Mouse (Mus musculus) B cell, adult 2 months (primary cell): Measurements from ENCODE around the gene Olfr1298.

Experiments
- DNase-seq, 2 experiments: peaks; one replicate each; pipeline ENCODE4 v3.0.0; 2022

Olfr1298 gene

GRCm38 (mm10) chr2:111649101-111649500, at the start of gene Olfr1298:
TSS of gene Olfr1298 (minus strand) at chr2:111649201.
- no peak for DNase-seq

- DNase-seq = no peak
These were observed 12.1 kb upstream of the Olfr1298 start, which contains the start of gene Olfr1299 for GRCm38 (mm10) chr2:111661119-111661518. TSS of gene Olfr1299 (plus strand) at chr2:111661419.

GRCm38 (mm10) chr2:111626397-111626796, 22.6 kb downstream of the Olfr1298 start, which contains the start of gene Olfr1297:
TSS of gene Olfr1297 (minus strand) at chr2:111626497.
- DNase-seq = no peak
